Mouse (Mus musculus) stomach, embryonic 14.5 days (tissue): Measurements from ENCODE around the gene Ptpn9. TPM values are rescaled to one million over a fixed set of nuclear protein-coding genes. Genes with fewer than 3 reads are reported as not detected.

Experiments
- ATAC-seq: fragments of 200-750 bp; cut with Nextera tagmentation; 2 replicates; pipeline ENCODE4 v1.8.0; 2017; ENCODE audit warnings: low read depth, moderate TSS enrichment; ENCODE audit not compliant: insufficient number of reproducible peaks, insufficient read depth, low FRiP score
- H3K27ac ChIP-seq: fragments of 300-500 bp; sonication (generic); 2 replicates; pipeline ENCODE4 v1.5.1; 2014; ENCODE audit warnings: mild to moderate bottlenecking, low read length, moderate library complexity, mixed read lengths
- H3K27me3 ChIP-seq: fragments of 300-500 bp; sonication (generic); 2 replicates; pipeline ENCODE4 v1.6.1; 2014; ENCODE audit warnings: low read length, control low read depth, mixed read lengths; ENCODE audit not compliant: control insufficient read depth, insufficient read depth
- H3K36me3 ChIP-seq: fragments of 300-500 bp; sonication (generic); 2 replicates; pipeline ENCODE4 v1.6.1; 2014; ENCODE audit warnings: mild to moderate bottlenecking, control low read depth, low read length, moderate library complexity, mixed read lengths; ENCODE audit not compliant: control insufficient read depth, insufficient read depth
- H3K4me1 ChIP-seq: fragments of 300-500 bp; sonication (generic); 2 replicates; pipeline ENCODE4 v1.6.1; 2014; ENCODE audit warnings: low read length, control low read depth, mixed read lengths; ENCODE audit not compliant: control insufficient read depth, insufficient read depth
- H3K4me2 ChIP-seq: fragments of 300-500 bp; sonication (generic); replicated peaks from 2 replicates; pipeline ENCODE4 v1.6.1; 2014; ENCODE audit warnings: low read depth, low read length, control low read depth
- H3K4me3 ChIP-seq: fragments of 300-500 bp; sonication (generic); 2 replicates; pipeline ENCODE4 v1.5.1; 2014; ENCODE audit warnings: low read depth, low read length, control low read depth
- H3K9ac ChIP-seq: fragments of 300-500 bp; sonication (generic); replicated peaks from 2 replicates; pipeline ENCODE4 v1.6.1; 2014; ENCODE audit warnings: low read depth, mild to moderate bottlenecking, control low read depth, low read length, moderate library complexity, mixed read lengths
- H3K9me3 ChIP-seq: fragments of 300-500 bp; sonication (generic); 2 replicates; pipeline ENCODE4 v1.6.1; 2016; ENCODE audit warnings: low read depth, low read length, control low read depth; ENCODE audit not compliant: control insufficient read depth
- WGBS: fragments of 180-500 bp; shearing (Covaris S2); extraction: QIAGEN DNeasy Blood & Tissue Kit; methylation state at CpG from one replicate; pipeline ENCODE4 v1.1.7; 2014; 5-methylcytosine and 5-hydroxymethylcytosine counted together
- polyA plus RNA-seq: library from polyadenylated mRNA; unstranded; fragments of >200 nt; fragmentation: Nextera tagmentation; extraction: Ambion mirVana; gene quantifications from 2 replicates; pipeline ENCODE4 v1.2.1, GENCODE M21; 2014

The Ptpn9 gene
- polyA plus RNA-seq, 1 experiment from 2014 or later: 28.0 TPM

GRCm38 (mm10) chr9:57056237-57056636 lies 61.5 kb downstream of the Ptpn9 start:
- Histone ChIP-seq H3K4me3 (no peak overlapping the region), H3K4me1 (no peaks in the 10 kb centered on the region), H3K9me3 (no peaks in the 10 kb centered on the region), H3K36me3 (peaks cover 15% of the 10 kb centered on the region), H3K9ac (no peak overlapping the region), H3K4me2 (no peak overlapping the region), H3K27me3 (no peaks in the 10 kb centered on the region), H3K27ac (no peak overlapping the region)
- 84% methylated on average over 1 of the region's 1 CpGs for WGBS
- 0 out of 2 replicates have a peak, but pooled peaks have one; percentile 18 for ATAC-seq

GRCm38 (mm10) chr9:57064164-57064563 lies 69.4 kb downstream of the Ptpn9 start:
- Histone ChIP-seq H3K4me1 (no peaks in the 10 kb centered on the region), H3K4me3 (no peak overlapping the region), H3K27me3 (no peaks in the 10 kb centered on the region), H3K27ac (no peak overlapping the region), H3K4me2 (no peak overlapping the region), H3K36me3 (peaks cover 14% of the 10 kb centered on the region; the same call in 1 of the 2 replicates), H3K9ac (no peak overlapping the region), H3K9me3 (no peaks in the 10 kb centered on the region)
- WGBS: 97% methylated on average over 2 of the region's 2 CpGs
- ATAC-seq: no peak

- no peak overlapping the region for H3K9ac ChIP-seq
- H3K27me3 ChIP-seq: no peaks in the 10 kb centered on the region
- peaks cover 7% of the 10 kb centered on the region; the same call in 1 of the 2 replicates for H3K4me1 ChIP-seq
- ATAC-seq: no peak
- 61% methylated on average over 3 of the region's 3 CpGs for WGBS
- no peaks in the 10 kb centered on the region; the same call in 1 of the 2 replicates for H3K36me3 ChIP-seq
- H3K4me3 ChIP-seq: no peak overlapping the region
- H3K9me3 ChIP-seq: no peaks in the 10 kb centered on the region
- H3K27ac ChIP-seq: no peak overlapping the region
- H3K4me2 ChIP-seq: no peak overlapping the region
Observed at GRCm38 (mm10) chr9:57068266-57068665, 73.5 kb downstream of the Ptpn9 start.

GRCm38 (mm10) chr9:57070262-57070661 lies 75.5 kb downstream of the Ptpn9 start:
- WGBS: 64% methylated on average over 1 of the region's 1 CpGs
- H3K36me3 ChIP-seq: no peaks in the 10 kb centered on the region
- H3K27ac ChIP-seq: no peak overlapping the region
- no peak overlapping the region for H3K4me3 ChIP-seq
- H3K27me3 ChIP-seq: no peaks in the 10 kb centered on the region
- no peak for ATAC-seq
- peaks cover 14% of the 10 kb centered on the region; the same call in 1 of the 2 replicates for H3K4me1 ChIP-seq
- no peak overlapping the region for H3K9ac ChIP-seq
- H3K4me2 ChIP-seq: no peak overlapping the region
- H3K9me3 ChIP-seq: no peaks in the 10 kb centered on the region

- 11% methylated on average over 5 of the region's 5 CpGs for WGBS
- peak overlapping the region; percentile 74 for H3K4me3 ChIP-seq
- H3K36me3 ChIP-seq: no peaks in the 10 kb centered on the region
- peak overlapping the region; percentile 87 for H3K4me2 ChIP-seq
- H3K9me3 ChIP-seq: no peaks in the 10 kb centered on the region
- H3K27me3 ChIP-seq: no peaks in the 10 kb centered on the region
- H3K27ac ChIP-seq: peak overlapping the region; percentile 75
- H3K4me1 ChIP-seq: peaks cover 14% of the 10 kb centered on the region; the same call in 1 of the 2 replicates
- no peak for ATAC-seq
- peak overlapping the region; percentile 36; the same call in 1 of the 2 replicates for H3K9ac ChIP-seq
Observed at GRCm38 (mm10) chr9:57070800-57071545, 76.2 kb downstream of the Ptpn9 start.

- ATAC-seq: no peak
- Histone ChIP-seq H3K4me1 (peaks cover 14% of the 10 kb centered on the region; the same call in 1 of the 2 replicates), H3K4me2 (peak within 1 kb of the TSS; percentile 87), H3K27ac (peak within 1 kb of the TSS; percentile 98), H3K27me3 (no peaks in the 10 kb centered on the region), H3K36me3 (no peaks in the 10 kb centered on the region), H3K4me3 (peak within 1 kb of the TSS; percentile 74), H3K9me3 (no peaks in the 10 kb centered on the region), H3K9ac (peak within 1 kb of the TSS; percentile 59)
- WGBS: under 1% methylated on average over 34 of the region's 34 CpGs
Observed at GRCm38 (mm10) chr9:57071801-57072351, 77.2 kb downstream of the Ptpn9 start, which contains the start of gene Sin3a. TSS of gene Sin3a (plus strand) at chr9:57072040.

- peak overlapping the region; percentile 59 for H3K9ac ChIP-seq
- WGBS: under 1% methylated on average over 40 of the region's 40 CpGs
- H3K4me1 ChIP-seq: peaks cover 14% of the 10 kb centered on the region; the same call in 1 of the 2 replicates
- no peak for ATAC-seq
- no peaks in the 10 kb centered on the region for H3K9me3 ChIP-seq
- H3K27ac ChIP-seq: peak overlapping the region; percentile 98
- peak overlapping the region; percentile 87 for H3K4me2 ChIP-seq
- H3K36me3 ChIP-seq: no peaks in the 10 kb centered on the region
- peak overlapping the region; percentile 74 for H3K4me3 ChIP-seq
- H3K27me3 ChIP-seq: no peaks in the 10 kb centered on the region
Observed at GRCm38 (mm10) chr9:57072526-57072988, 77.8 kb downstream of the Ptpn9 start.

GRCm38 (mm10) chr9:57072989-57073789 lies 78.5 kb downstream of the Ptpn9 start:
- Histone ChIP-seq H3K9ac (peak overlapping the region; percentile 59), H3K36me3 (no peaks in the 10 kb centered on the region)
- under 1% methylated on average over 51 of the region's 54 CpGs for WGBS

More at GRCm38 (mm10) chr9:57072989-57073789, 78.5 kb downstream of the Ptpn9 start:
- no peaks in the 10 kb centered on the region for H3K27me3 ChIP-seq
- peak; percentile 78 for ATAC-seq
- H3K9me3 ChIP-seq: no peaks in the 10 kb centered on the region
- peak overlapping the region; percentile 74 for H3K4me3 ChIP-seq
- peak overlapping the region; percentile 98 for H3K4me2 ChIP-seq
- H3K4me1 ChIP-seq: peaks cover 14% of the 10 kb centered on the region; the same call in 1 of the 2 replicates
- peak overlapping the region; percentile 98 for H3K27ac ChIP-seq
